Mouse (Mus musculus) forelimb bud, embryonic 11.5 days (tissue): ENCODE results near the gene Kif28.
"Not testable (repeated sequence)": the region's sequence is repeated elsewhere in the genome, so short reads cannot be mapped to it uniquely, and the experiment has no call there.

Experiments used
- DNase-seq: peaks from one replicate; pipeline ENCODE4 v3.0.0-alpha.2; 2012; ENCODE audit warnings: low read depth, low spot score

Kif28 gene

GRCm38 (mm10) chr1:179704150-179704549, 40.9 kb downstream of the Kif28 start:
- no peak for DNase-seq

GRCm38 (mm10) chr1:179689479-179689878, 55.6 kb downstream of the Kif28 start:
- DNase-seq, result no peak

- DNase-seq, result no peak
Measured at GRCm38 (mm10) chr1:179688914-179689313, 56.2 kb downstream of the Kif28 start.

DNA sequence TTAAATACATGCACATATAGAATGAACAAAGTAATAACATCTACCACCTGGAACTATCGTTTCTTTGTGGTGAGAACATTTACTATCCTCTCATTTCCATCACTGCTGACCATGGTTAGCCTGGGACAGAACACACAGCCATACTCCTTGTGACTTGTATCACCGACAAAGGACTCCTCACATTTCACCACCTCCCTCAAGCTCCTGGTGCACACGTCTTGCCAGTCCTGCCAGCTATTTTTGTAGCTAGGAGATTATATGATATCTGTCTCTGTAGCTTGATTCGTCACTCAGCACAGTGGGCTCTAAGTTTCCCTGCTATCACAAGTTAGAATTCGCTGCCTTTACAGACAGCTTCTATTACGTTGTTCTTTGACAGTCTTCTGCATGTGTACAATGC, 56.7 kb downstream of the Kif28 start:
- no peak for DNase-seq

DNA sequence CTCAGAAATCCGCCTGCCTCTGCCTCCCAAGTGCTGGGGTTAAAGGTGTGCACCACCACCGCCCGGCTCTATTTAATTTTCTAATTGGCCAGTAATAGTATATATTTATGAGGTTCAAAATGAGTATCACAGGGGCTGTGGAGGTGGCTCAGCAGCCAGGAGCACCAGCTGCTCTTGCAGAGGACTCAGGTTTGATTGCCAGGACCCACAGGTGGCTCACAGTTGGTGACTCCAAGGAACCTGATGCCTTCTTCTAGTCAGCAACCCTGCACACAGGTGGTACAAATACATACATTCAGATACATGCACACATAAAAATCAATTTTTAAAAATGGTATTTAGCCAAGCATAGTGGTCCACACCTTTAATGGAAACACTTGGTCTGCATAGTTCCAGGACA, 57.1 kb downstream of the Kif28 start:
- no peak for DNase-seq

DNA sequence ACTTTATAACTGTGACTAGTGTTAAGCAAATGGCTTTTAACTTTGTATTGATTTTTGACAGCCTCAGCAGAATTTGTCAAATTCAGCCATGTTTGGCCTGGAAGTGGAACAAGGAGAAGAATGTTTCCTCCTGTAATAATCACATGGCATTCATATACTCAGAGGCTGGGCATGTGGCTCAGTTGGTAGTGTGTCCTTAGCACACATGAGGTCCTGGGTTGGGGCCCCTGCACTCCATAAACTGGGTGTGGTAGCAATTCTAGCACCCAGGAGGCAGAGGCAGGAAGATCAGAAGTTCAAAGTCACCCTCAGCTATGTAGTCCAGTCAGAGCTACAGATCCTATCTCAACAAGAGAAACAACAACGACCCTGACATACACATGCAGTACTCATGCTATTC, 57.8 kb downstream of the Kif28 start:
- no peak for DNase-seq

DNA sequence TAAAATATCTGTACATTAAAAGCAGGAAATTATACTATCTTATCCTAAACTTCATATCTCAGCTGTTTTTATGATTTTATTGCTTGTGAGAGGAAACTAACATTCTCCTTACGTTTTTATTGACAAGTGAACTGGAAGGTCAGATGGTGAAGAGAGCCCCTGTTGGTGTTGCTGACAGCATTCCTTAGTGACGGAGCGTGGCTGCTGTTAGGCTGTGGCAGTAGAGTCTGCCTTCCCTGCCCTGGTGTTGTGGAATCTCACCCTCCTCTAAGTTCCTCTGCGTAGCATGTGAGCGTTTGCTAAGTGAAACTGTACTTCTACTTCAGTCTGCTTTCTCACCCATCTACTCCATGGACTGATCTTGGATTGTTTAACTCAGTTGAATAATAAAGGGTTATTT, 58.3 kb downstream of the Kif28 start:
- no peak for DNase-seq

DNA sequence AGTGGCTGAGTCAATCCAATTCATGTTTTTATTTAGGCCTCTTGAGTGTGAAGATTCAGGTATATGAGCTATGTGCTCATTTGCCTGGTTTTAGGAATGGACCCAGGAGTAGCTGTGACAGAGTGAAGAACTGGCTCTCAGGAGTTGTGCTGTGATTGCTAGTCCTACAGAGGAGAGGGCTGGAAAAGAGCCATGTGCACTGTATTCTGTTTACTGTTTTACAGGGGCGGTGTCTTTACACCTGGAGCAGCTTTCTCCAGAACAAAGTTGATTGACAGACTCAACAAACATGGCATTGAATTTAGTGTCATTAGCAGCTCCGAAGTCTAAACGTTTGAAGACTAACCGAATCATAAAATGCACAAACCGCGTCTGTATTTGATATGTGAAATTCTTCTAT, 58.7 kb downstream of the Kif28 start:
- no peak for DNase-seq

GRCm38 (mm10) chr1:179682753-179683152, 62.3 kb downstream of the Kif28 start:
- not testable (repeated sequence) for DNase-seq

GRCm38 (mm10) chr1:179679326-179679725, 65.7 kb downstream of the Kif28 start:
- no peak for DNase-seq

GRCm38 (mm10) chr1:179677031-179677430, 68.0 kb downstream of the Kif28 start:
- no peak for DNase-seq

- no peak for DNase-seq
Measured at GRCm38 (mm10) chr1:179674355-179674754, 70.7 kb downstream of the Kif28 start.

DNA sequence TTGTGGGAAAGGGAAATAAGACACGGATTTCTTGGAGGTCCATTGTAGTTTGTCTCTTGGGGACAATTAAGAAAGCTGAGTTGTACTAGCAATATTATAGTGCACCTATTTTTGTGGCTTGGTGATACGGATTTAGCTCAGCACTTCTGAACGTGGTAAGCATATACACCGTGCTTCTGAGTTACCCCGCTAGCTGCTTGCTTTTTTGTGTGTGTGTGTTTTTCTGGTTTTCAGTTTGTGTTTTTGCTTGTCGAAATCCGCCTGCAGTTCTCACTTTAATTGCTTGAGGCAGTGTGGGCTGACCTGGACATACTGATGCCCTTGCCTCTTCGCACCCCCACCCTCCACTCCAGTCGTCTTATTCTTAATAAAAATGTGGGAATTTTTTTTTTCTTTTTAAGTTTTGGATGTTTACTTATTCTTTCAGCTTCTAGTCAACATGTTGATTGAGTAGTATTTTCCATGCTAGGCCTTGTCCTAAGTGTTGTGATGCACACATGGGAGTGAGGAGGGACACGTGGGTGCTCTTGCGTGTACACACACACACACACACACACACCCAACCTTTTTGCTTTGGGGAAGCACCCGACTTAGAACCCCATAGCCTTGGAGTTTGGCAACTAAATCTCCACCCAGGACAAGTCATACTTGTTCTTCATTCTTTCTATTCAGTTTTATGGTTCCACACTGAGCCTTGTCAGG, 76.1 kb downstream of the Kif28 start:
- DNase-seq, result peak; percentile 5

DNA sequence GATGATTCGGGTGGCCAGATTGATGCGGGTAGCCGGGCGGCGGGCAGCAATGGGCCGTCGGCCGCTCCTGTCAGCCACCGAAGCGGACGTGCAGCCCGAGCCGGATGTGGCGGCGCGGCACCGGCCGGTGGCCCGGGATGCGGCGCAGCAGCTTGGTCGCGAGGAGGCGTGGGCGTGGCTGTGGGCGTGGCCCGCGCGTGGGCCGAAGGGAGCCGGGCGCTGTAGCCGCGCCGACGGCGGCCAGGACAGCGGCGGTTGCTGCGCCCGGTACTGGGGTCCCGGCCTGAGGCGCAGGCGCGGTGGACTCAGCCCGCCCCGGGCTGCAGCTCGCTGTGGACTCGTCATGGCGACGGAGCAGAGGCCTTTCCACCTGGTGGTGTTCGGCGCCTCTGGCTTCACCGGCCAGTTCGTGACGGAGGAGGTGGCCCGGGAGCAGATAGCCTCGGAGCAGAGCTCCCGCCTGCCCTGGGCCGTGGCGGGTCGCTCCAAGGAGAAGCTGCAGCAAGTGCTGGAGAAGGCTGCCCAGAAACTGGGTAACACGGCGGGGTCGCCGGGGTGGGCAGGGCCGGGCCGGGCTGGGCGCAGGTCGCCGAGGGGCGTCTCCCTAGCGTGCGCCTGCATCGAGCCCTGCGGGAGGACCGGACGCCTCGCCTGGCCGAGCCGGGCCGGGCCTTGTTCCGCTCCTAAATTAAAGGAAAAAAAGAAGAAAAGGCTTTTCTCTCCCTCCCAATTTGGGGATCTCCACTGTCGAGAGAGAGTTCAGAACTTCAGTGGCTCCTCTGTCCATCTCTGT, 76.9 kb downstream of the Kif28 start, which contains the start of gene Sccpdh:
Gene Sccpdh (plus strand): TSS at position 198 of the 793 bp plus-strand sequence.
- peak; percentile 73 for DNase-seq

DNA sequence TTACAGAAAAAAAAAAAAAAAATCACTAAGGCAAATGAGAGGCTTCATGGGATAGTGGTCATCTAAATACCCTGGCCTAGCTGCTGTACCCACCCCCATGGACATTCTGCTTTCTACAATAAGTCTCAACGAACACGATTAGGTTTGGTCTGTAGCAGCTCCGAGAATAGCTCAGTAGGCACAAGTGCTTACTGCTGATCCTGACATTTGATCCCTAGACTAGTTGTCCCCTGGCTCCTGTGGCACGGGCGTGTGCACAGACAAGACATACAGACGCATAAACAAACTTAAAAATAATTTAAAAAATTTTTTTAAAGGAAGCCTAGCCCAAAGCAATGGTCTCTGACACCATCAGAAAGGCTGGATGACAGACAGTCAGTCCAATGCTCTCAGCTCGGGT, 77.6 kb downstream of the Kif28 start:
- peak; percentile 7 for DNase-seq

GRCm38 (mm10) chr1:179666971-179667370, 78.1 kb downstream of the Kif28 start:
- no peak for DNase-seq

GRCm38 (mm10) chr1:179664309-179664930, 80.7 kb downstream of the Kif28 start:
- DNase-seq, result no peak

DNA sequence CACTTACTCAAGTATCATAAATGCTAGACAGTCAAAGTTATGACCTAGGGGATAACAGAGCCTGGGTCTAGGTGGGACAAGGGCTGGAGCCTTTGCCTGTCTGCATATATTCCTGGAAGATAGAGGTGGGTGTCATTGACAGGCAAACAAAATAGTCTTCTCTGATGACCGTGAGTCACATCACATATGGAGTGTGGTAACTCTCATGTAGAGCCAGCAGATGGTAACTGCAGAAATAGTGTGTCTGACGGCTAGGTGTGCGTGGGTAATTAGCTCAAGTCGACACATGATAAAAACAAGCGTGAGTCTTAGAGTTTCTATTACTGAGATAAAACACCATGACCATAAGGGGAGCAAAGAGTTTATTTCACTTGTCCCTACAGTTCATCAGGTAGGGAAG, 82.0 kb downstream of the Kif28 start:
- no peak for DNase-seq

GRCm38 (mm10) chr1:179651224-179651623, 93.8 kb downstream of the Kif28 start:
- no peak for DNase-seq

DNA sequence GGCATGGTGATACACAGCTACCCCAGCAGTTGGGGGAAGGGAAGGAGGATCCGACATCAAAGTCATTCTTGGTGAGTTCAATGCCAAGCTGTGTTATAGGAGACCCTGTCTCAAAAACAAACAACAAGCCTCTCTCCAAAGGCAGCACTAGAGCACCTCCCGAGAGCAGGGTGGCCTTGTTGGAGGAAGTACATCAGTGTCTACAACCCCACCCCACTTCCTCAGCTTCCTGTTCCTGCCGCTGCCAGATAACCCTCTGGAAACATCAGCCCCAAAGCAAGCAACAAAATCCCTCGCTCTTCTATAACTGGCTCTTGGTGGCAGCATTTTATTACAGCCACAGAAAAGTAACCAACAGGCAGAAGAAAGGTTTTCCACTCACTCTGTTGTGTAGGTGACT, 94.8 kb downstream of the Kif28 start:
- no peak for DNase-seq

- DNase-seq, result no peak
Measured at GRCm38 (mm10) chr1:179649324-179649723, 95.7 kb downstream of the Kif28 start.

GRCm38 (mm10) chr1:179648678-179649077, 96.4 kb downstream of the Kif28 start:
- DNase-seq, result not testable (repeated sequence)

- DNase-seq, result no peak
Measured at GRCm38 (mm10) chr1:179645980-179646268, 99.1 kb downstream of the Kif28 start.
